Mouse (Mus musculus) right cerebral cortex, adult 18-20 months (tissue): ENCODE data around the gene Smim5.

Experiments
- DNase-seq: peaks from one replicate; pipeline ENCODE4 v3.0.0; 2022; ENCODE audit warnings: mixed read lengths

The Smim5 gene

DNA sequence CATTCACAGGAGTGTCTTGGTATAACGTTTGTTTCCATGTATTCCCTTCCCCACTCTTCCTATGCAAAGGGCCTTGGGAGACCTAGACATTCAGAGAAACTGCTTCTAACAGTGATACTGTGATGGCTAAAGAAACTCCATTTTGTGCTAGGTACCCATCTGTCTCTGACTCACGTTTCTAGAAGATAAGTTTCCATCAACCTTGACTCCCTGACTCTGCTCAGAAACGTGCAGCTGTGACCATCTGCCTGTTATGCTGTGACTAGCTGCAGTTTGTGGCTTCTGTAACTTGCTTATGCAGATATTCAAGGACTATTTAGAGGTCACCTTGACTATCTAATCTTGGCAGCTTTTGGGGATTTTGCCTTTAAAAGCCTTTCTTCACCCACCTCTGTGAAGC, 31.5 kb downstream of the Smim5 start:
- DNase-seq: no peak

DNA sequence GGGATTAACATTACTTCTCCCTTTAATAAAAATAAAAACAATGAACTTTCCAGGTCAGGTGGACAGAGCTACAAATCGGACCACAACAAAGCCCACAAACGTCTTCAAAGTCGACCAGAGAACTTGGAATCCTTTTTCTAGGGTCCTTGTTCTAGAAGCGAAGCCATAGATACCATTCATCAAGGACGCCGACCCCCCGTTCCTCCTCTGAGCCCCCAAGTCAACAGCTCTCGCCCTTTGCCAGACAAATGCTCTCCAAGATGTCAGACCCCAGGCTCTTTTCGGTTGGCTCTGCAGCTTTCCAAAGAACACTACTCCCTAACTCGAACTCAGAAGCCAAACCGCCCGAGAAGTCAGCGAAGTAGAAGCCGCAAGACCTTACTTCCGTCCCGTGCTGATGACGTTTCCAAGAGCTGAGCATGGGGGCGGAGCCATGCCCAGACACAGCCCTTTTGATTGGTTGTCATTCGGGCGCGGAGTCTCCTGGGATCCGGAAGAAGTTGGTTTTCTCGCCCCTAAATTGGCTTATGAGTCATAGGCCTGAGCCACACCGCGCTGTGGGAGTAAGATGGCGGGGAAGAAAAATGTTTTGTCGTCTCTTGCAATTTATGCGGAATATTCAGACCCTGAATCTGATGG, 33.5 kb downstream of the Smim5 start, which contains the start of the genes Sap30bp and Recql5:
Gene Sap30bp (plus strand): TSS at position 175 of the 639 bp plus-strand sequence.
Gene Recql5 (minus strand): TSS at position 370 of the 639 bp plus-strand sequence.
- peak; percentile 98 for DNase-seq

DNA sequence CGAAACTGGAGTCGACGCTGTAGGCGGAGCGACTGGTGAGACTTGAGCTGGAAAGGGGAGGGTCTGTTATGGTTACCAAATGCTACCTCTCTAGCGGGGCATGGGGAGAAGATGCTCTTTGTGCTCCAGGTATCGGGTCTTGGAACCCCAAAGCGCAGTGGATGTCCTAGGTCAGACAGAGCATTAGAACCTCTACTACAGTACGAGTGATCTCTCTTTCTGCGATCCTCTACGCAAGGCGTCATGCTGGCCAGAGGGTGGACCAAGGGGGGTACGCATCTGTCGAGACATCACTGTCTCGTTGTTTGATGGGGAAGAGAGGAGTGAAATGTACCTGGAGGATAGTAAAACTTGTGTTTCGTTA, 34.0 kb downstream of the Smim5 start:
- DNase-seq: no peak

DNA sequence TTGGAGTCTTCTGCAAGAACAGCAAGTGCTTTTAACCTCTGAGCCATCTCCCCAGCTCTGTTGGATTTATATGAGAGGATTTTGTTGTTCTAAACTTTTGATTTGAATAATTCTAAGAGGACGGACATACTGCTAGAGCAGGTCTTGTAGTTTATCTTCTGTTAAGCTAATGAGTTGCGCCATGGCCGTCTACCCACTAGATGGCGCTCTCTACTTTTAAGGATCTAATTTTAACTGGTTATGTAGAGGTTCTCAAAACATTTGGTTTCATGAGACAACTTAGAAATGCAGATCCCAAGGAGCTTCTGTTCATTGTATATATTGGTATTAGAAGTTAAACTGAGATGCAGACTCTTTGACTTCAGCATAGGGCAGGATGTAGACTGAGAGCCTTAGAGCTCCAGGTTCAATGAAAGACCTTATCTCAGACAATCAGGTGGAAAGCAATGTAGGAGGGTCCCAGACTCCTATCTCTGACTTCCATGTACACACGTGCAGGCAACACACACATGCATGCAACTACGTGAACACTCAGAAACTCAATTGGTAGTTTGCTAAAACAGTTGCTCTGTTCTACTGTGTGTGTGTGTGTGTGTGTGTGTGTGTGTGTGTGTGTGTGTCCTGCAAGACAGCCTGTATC, 40.0 kb downstream of the Smim5 start:
- DNase-seq: peak; percentile 55

DNA sequence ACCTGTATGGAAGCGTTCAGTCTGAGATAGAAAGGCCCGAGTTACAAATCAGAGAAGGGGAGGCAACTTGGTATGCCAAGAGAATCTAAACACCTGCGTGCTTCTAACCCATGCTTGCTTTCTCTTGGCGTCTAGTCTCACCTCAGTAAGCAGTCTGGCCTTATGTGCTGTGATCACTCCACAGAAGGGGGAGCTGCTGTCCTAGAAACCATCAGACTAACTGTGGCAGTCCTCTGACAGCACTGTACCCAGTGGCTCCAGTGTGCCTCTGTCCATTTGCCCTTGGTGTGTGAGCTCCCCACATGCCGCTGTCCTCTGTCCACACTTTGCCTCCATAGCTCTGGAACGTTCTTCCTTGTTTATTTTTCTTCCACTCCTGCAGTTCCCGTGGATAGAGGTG, 42.2 kb downstream of the Smim5 start:
- no peak for DNase-seq

DNA sequence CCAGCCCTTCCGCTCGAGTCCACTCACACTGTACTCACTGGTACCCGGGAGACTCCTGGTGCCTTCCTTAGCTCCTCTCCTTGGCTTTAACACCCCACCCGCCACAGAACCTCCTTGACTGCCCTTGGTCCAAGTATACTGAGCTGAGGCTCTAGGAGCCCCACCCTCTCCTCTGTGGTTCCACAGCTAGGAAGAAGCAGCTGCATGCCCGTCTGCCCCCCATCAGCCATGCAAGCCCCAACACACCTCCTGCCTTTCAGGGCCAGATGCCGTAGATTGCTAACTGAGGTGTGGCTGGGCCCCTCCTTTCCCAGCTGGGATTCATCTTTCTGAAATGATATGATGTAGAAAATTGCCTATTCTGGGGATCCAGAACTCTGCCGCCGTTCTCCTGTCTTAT, 45.5 kb downstream of the Smim5 start:
- no peak for DNase-seq

DNA sequence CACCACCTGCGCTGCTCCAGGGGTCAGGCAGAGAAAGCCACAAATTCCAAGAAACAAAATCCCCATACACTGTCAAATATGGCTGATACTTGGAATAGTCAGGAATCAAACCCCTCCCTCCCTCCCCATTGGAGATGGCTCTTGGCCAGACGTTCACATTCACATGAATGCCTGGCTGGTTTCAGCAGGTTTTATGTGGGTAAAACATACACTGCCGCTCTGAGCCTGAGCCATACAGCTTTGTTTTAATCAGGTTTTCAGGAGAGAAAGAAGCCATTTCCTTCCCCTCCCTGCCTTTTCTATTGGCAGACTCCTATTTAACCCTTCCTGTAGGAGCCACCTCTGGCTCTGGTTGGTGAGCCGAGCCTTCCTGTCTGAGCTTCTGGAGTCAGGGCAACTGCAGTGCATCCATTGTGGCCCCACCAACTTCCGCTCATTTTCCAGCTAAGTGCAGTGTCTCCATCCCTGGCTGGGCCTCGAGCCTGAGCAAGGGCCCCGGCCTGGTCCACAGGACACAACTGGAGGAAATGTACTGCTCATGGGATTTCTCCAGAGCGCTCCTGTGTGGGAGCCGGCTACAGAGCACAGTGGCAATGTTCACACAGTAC, 46.6 kb downstream of the Smim5 start:
- no peak for DNase-seq

DNA sequence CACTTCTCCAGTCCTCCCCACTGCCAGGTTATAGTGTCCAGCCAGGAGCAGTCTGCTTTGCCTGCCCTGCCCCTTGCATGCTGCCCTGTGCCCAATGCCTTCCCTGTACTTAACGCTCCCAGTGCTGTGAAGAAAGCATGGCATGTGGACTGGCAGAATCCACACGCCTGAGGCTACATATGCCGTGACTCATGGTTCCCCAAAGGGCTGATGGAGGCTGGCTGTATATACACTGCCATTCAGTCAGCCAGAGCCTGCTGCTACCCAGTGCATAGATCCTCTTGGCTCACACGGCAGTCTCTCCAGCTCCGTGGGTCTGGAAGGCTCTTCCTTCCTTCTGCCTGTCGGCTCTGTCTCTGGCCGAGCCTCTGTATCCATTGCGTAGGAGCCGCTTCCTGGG, 48.5 kb downstream of the Smim5 start:
- no peak for DNase-seq

DNA sequence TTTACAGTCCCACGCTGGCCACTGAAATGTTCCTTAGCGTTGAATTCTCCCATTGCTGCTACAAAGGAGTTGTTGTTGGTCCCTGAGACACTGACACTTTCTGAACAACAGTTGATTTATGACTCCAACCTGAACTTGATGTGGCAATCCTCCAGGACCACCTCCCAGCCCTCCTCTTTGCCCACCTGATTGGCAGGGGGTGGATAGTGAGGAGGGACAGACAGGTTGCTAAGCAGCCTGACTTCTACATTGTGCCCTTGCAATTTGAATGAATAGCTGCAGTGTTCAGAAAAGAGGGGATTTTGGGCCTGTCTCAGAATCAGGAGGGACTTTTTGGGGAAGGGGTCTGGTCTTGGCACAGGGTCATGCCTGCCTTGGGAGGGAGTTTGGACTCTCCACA, 51.0 kb downstream of the Smim5 start:
- no peak for DNase-seq

DNA sequence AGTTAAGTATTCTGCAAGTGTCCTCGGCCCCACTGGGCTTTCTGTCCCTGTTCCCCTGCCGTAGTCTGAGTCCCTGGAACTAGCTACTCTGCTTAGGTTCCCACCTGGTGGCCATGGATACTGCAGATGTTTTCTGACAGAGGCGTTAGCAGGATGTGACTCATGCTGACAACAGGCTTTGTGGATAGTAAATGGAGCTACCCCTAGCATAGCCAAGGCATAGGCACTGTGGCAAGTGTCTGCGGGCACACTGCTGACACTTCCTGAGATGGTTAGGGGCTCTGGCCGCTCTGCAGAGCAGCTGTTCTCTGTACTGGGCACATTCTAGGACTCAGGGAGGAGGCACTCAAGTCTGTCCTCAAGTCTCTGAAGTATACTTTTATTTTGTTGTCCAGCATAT, 54.9 kb downstream of the Smim5 start:
- DNase-seq: no peak

DNA sequence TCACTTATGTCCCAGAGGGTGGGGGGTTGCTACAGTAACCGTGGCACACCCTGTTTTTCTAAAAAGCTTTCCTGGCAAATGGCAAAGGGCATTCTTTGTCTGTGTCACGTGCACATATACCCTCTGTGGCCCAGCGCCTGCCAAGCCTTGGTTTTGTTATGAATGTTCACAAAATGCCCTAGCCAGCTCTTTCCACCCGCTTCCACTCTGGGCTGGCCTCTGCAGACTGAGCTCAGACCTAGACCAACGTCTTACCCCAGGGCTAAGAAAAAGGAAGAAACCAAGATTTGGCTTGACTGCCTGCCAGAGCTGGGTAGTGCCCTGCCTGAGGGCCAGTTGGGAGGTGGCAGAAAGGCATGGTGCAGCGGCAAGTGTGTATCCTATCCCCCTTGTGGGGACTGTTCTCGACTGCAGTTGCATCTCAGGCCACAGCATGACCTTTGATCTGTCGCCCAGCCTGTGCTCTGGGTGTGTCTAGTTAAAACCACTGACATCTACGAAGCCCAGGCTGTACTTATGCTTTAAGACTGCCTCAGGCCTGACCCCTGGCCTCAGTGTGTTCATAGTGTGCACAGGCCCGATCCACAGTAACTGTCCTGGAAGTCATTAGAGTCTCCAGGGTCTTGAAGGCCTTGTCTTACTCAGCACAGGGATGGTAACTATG, 55.6 kb downstream of the Smim5 start:
- DNase-seq: no peak
